Mouse (Mus musculus): ENCODE measurements around the gene Rgl2. TPM values are rescaled to one million over a fixed set of nuclear protein-coding genes. Genes with fewer than 3 reads are reported as not detected.
A peak's percentile ranks its signal among the peaks of the same experiment; 100 is the strongest.

Gene Rgl2
- total and polyA plus RNA-seq, 3 experiments = 24.9 to 43.6 TPM; not detected in 1

GRCm38 (mm10) chr17:33890533-33891059 is 38.7 kb upstream of the Rgl2 start, which contains the start of gene Kifc1:
Gene Kifc1, minus strand, starts transcription at chr17:33890661.
- Histone ChIP-seq H3K9me3 (replicated peaks; ENCODE audit: insufficient read depth, low read length) (no peaks in the 10 kb centered on the region), H3K27ac (ENCODE audit: control insufficient read depth, low read depth, low read length) (peak within 1 kb of the TSS; percentile 61), H3K4me3 (ENCODE audit: control insufficient read depth in 1 of 2, insufficient read depth in 1 of 2, low read depth in 2 of 2, low read length in 2 of 2) (peak within 1 kb of the TSS; percentile 60 to 89), H3K9ac (ENCODE audit: control insufficient read depth, low read depth, low read length, poor library complexity, severe bottlenecking) (peak within 1 kb of the TSS; percentile 84), H3K36me3 (ENCODE audit: control insufficient read depth in 1 of 2, insufficient read depth in 2 of 2, low read length in 2 of 2) (peaks cover 2 to 16% of the 10 kb centered on the region in 2 experiments; a peak in 3 of 4 replicates), H3K79me2 (ENCODE audit: control insufficient read depth, insufficient read depth, low read length, poor library complexity) (peaks cover 27% of the 10 kb centered on the region), H3K27me3 (ENCODE audit: control insufficient read depth in 1 of 2, insufficient read depth in 2 of 2, low read length in 2 of 2) (no peaks in the 10 kb centered on the region), H3K4me1 (ENCODE audit: control insufficient read depth in 1 of 2, insufficient read depth in 2 of 2, low read length in 2 of 2) (peaks cover 4 to 18% of the 10 kb centered on the region in 2 experiments)
- peak; percentile 62 to 75 for TF ChIP-seq POLR2A (IDR thresholded peaks at IDR 0.05; ENCODE audit: control insufficient read depth in 1 of 2, insufficient read depth in 1 of 2, low read depth in 1 of 2, low read length in 2 of 2, poor library complexity in 1 of 2)
- peak; percentile 42; the same call in 1 of the 2 replicates for TF ChIP-seq NELFE (IDR thresholded peaks at IDR 0.05; ENCODE audit: low read depth, low read length)
- TF ChIP-seq CHD1 (IDR thresholded peaks at IDR 0.05; ENCODE audit: low read depth, low read length) = no peak
- TF ChIP-seq ZNF384 (IDR thresholded peaks at IDR 0.05; ENCODE audit: low read depth, low read length) = peak; percentile 25; the same call in 1 of the 2 replicates
- TF ChIP-seq ZKSCAN1 (IDR thresholded peaks at IDR 0.05; ENCODE audit: low read depth, low read length) = no peak
- TF ChIP-seq SMC3 (IDR thresholded peaks at IDR 0.05; ENCODE audit: low read depth, low read length) = peak; percentile 53
- peak; percentile 79 for TF ChIP-seq ETS1 (IDR thresholded peaks at IDR 0.05; ENCODE audit: low read depth, low read length)
- no peak for TF ChIP-seq TAL1 (IDR thresholded peaks at IDR 0.05; ENCODE audit: low read length)
- peak; percentile 76; the same call in 1 of the 2 replicates for TF ChIP-seq MAZ (IDR thresholded peaks at IDR 0.05; ENCODE audit: low read depth, low read length)
- TF ChIP-seq KAT2A (conservative IDR thresholded peaks at IDR 0.05; ENCODE audit: low read depth, low read length) = peak; percentile 62; the same call in 1 of the 2 replicates
- TF ChIP-seq MXI1 (IDR thresholded peaks at IDR 0.05; ENCODE audit: low read depth, low read length) = peak; percentile 70
- TF ChIP-seq SIN3A (IDR thresholded peaks at IDR 0.05; ENCODE audit: low read length) = peak; percentile 92
- TF ChIP-seq ELF1 (IDR thresholded peaks at IDR 0.05; ENCODE audit: low read depth, low read length) = peak; percentile 96
- no peak for TF ChIP-seq RCOR1 (IDR thresholded peaks at IDR 0.05; ENCODE audit: low read depth, low read length)
- TF ChIP-seq TBP (IDR thresholded peaks at IDR 0.05; ENCODE audit: low read depth, low read length) = peak; percentile 65
- TF ChIP-seq CTCF (IDR thresholded peaks at IDR 0.05 in 2 of 3, conservative IDR thresholded peaks at IDR 0.05 in 1 of 3; ENCODE audit: control insufficient read depth in 1 of 3, insufficient read depth in 1 of 3, low read depth in 2 of 3, low read length in 3 of 3, poor library complexity in 1 of 3, severe bottlenecking in 1 of 3) = peak; percentile 78 to 89 (median 79)
- peak; percentile 70; the same call in 1 of the 2 replicates for TF ChIP-seq ZMIZ1 (IDR thresholded peaks at IDR 0.05; ENCODE audit: low read depth, low read length)
- peak; percentile 81 for TF ChIP-seq MAX (IDR thresholded peaks at IDR 0.05; ENCODE audit: low read length)
- peak; percentile 90 for TF ChIP-seq HCFC1 (IDR thresholded peaks at IDR 0.05; ENCODE audit: low read depth, low read length)
- peak in 1 of 2 experiments; percentile 49; a peak in 1 of 4 replicates for TF ChIP-seq EP300 (IDR thresholded peaks at IDR 0.05; ENCODE audit: low read depth in 1 of 2, low read length in 2 of 2)
- no peak; the same call in 1 of the 2 replicates for TF ChIP-seq TCF12 (IDR thresholded peaks at IDR 0.05; ENCODE audit: low read depth, low read length)
- peak; percentile 95 for TF ChIP-seq MYC (IDR thresholded peaks at IDR 0.05; ENCODE audit: low read depth, low read length)
- TF ChIP-seq MYB (IDR thresholded peaks at IDR 0.05; ENCODE audit: low read depth, low read length) = no peak
- peak; percentile 81 for TF ChIP-seq NRF1 (IDR thresholded peaks at IDR 0.05; ENCODE audit: insufficient read depth, low read depth, low read length, poor library complexity, severe bottlenecking)
- peak; percentile 6; the same call in 1 of the 2 replicates for TF ChIP-seq ZC3H11A (IDR thresholded peaks at IDR 0.05; ENCODE audit: low read depth, low read length)
- peak; percentile 99 for DNase-seq (ENCODE audit: low read depth, low spot score)
